Mouse (Mus musculus): Measurements from ENCODE around the gene Cwc22. TPM values are rescaled to one million over a fixed set of nuclear protein-coding genes. Genes with fewer than 3 reads are reported as not detected.

The Cwc22 gene
- polyA plus RNA-seq, 1 experiment from 2014 or later: 14.9 TPM

DNA sequence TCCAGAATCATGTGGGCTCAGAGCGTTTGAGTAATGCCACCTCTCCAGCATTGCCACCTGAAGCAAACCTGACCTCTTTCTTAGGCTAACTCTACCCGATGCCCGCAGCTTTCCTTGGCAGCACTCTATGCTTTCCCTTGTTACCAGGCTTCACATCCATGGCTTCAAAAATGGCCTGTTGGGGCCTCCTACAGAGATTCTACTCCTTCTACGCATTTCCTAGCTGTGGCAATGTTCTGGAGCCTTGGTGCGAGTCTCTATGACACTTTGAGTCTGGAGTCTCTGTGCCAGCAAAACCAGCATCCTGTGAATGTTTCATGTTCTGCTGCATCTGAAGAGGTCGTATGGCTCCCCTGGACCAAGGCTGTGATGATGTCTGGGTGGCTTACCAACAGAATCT lies 69.8 kb downstream of the Cwc22 start:
- no peaks in the 10 kb centered on the region for H3K27me3 ChIP-seq (replicated peaks; ENCODE audit: insufficient read depth, low read length)
- H3K27ac ChIP-seq (ENCODE audit: low read length): no peak overlapping the region
- H3K4me1 ChIP-seq (ENCODE audit: insufficient read depth, low read depth, low read length): no peaks in the 10 kb centered on the region
- DNase-seq (ENCODE audit: low spot score): no peak
- no peak overlapping the region for H3K4me2 ChIP-seq (replicated peaks; ENCODE audit: low read depth, low read length)
- H3K9me3 ChIP-seq (ENCODE audit: low read length): no peaks in the 10 kb centered on the region
- H3K4me3 ChIP-seq (ENCODE audit: low read depth, low read length): no peak overlapping the region
- TF ChIP-seq CTCF (IDR thresholded peaks at IDR 0.05): no peak
- TF ChIP-seq EP300 (IDR thresholded peaks at IDR 0.05): no peak
- WGBS: 85% methylated on average over 6 of the region's 6 CpGs
- no peak overlapping the region for H3K9ac ChIP-seq (replicated peaks; ENCODE audit: low read depth)
- H3K36me3 ChIP-seq (ENCODE audit: insufficient read depth, low read length): no peaks in the 10 kb centered on the region
- ATAC-seq: no peak

GRCm38 (mm10) chr2:77875516-77875915 lies 70.7 kb downstream of the Cwc22 start:
- Histone ChIP-seq H3K27ac (ENCODE audit: low read length) (no peak overlapping the region), H3K4me1 (ENCODE audit: insufficient read depth, low read depth, low read length) (no peaks in the 10 kb centered on the region), H3K4me3 (ENCODE audit: low read depth, low read length) (no peak overlapping the region), H3K9ac (replicated peaks; ENCODE audit: low read depth) (no peak overlapping the region), H3K36me3 (ENCODE audit: insufficient read depth, low read length) (no peaks in the 10 kb centered on the region), H3K27me3 (replicated peaks; ENCODE audit: insufficient read depth, low read length) (no peaks in the 10 kb centered on the region), H3K9me3 (ENCODE audit: low read length) (no peaks in the 10 kb centered on the region), H3K4me2 (replicated peaks; ENCODE audit: low read depth, low read length) (no peak overlapping the region)
- TF ChIP-seq CTCF (IDR thresholded peaks at IDR 0.05) (no peak), EP300 (IDR thresholded peaks at IDR 0.05) (no peak)
- ATAC-seq (no peak), DNase-seq (ENCODE audit: low spot score) (no peak)
- 90% methylated on average over 4 of the region's 4 CpGs for WGBS

GRCm38 (mm10) chr2:77874678-77875077 lies 71.5 kb downstream of the Cwc22 start:
- no peak overlapping the region for H3K4me3 ChIP-seq (ENCODE audit: low read depth, low read length)
- H3K36me3 ChIP-seq (ENCODE audit: insufficient read depth, low read length): no peaks in the 10 kb centered on the region
- 69% methylated on average over 3 of the region's 3 CpGs for whole genome bisulfite sequencing
- H3K9ac ChIP-seq (replicated peaks; ENCODE audit: low read depth): no peak overlapping the region
- H3K4me2 ChIP-seq (replicated peaks; ENCODE audit: low read depth, low read length): no peak overlapping the region
- H3K9me3 ChIP-seq (ENCODE audit: low read length): no peaks in the 10 kb centered on the region
- no peak for ATAC-seq
- no peaks in the 10 kb centered on the region for H3K4me1 ChIP-seq (ENCODE audit: insufficient read depth, low read depth, low read length)
- H3K27ac ChIP-seq (ENCODE audit: low read length): no peak overlapping the region
- TF ChIP-seq EP300 (IDR thresholded peaks at IDR 0.05): no peak
- no peak for TF ChIP-seq CTCF (IDR thresholded peaks at IDR 0.05)
- no peak for DNase-seq (ENCODE audit: low spot score)
- no peaks in the 10 kb centered on the region for H3K27me3 ChIP-seq (replicated peaks; ENCODE audit: insufficient read depth, low read length)

DNA sequence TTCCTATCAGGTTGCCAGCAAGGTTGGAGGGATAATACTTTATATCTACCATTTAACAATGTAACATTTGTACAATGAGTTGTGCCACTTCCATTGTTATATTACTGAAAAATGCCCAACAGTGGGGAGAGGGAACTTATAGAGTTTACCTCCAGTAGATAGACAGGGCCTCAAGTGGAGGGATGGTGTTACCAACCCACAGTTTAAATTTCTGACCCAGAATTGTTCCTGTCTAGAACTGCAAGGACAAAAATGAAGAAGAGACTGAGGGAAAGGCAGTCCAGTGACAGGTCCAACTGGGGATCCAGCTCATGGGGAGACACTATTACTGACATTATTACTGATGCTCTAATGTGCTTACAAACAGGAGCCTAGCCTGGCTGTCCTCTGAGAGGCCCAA lies 72.4 kb downstream of the Cwc22 start:
- H3K27me3 ChIP-seq (replicated peaks; ENCODE audit: insufficient read depth, low read length): no peaks in the 10 kb centered on the region
- H3K4me3 ChIP-seq (ENCODE audit: low read depth, low read length): no peak overlapping the region
- ATAC-seq: no peak
- no peaks in the 10 kb centered on the region for H3K36me3 ChIP-seq (ENCODE audit: insufficient read depth, low read length)
- no peak for DNase-seq (ENCODE audit: low spot score)
- H3K27ac ChIP-seq (ENCODE audit: low read length): no peak overlapping the region
- H3K9ac ChIP-seq (replicated peaks; ENCODE audit: low read depth): no peak overlapping the region
- no peak overlapping the region for H3K4me2 ChIP-seq (replicated peaks; ENCODE audit: low read depth, low read length)
- TF ChIP-seq EP300 (IDR thresholded peaks at IDR 0.05): no peak
- no peak for TF ChIP-seq CTCF (IDR thresholded peaks at IDR 0.05)
- no peaks in the 10 kb centered on the region for H3K4me1 ChIP-seq (ENCODE audit: insufficient read depth, low read depth, low read length)
- H3K9me3 ChIP-seq (ENCODE audit: low read length): no peaks in the 10 kb centered on the region

GRCm38 (mm10) chr2:77872676-77873075 lies 73.5 kb downstream of the Cwc22 start:
- DNase-seq (ENCODE audit: low spot score): no peak
- WGBS: 64% methylated on average over 2 of the region's 2 CpGs
- Histone ChIP-seq H3K27me3 (replicated peaks; ENCODE audit: insufficient read depth, low read length) (no peaks in the 10 kb centered on the region), H3K4me2 (replicated peaks; ENCODE audit: low read depth, low read length) (no peak overlapping the region), H3K9ac (replicated peaks; ENCODE audit: low read depth) (no peak overlapping the region), H3K4me1 (ENCODE audit: insufficient read depth, low read depth, low read length) (no peaks in the 10 kb centered on the region), H3K4me3 (ENCODE audit: low read depth, low read length) (no peak overlapping the region), H3K36me3 (ENCODE audit: insufficient read depth, low read length) (no peaks in the 10 kb centered on the region), H3K27ac (ENCODE audit: low read length) (no peak overlapping the region), H3K9me3 (ENCODE audit: low read length) (no peaks in the 10 kb centered on the region)
- ATAC-seq: no peak
- TF ChIP-seq EP300 (IDR thresholded peaks at IDR 0.05): no peak
- TF ChIP-seq CTCF (IDR thresholded peaks at IDR 0.05): no peak

GRCm38 (mm10) chr2:77871146-77871545 lies 75.0 kb downstream of the Cwc22 start:
- no peaks in the 10 kb centered on the region for H3K27me3 ChIP-seq (replicated peaks; ENCODE audit: insufficient read depth, low read length)
- H3K9me3 ChIP-seq (ENCODE audit: low read length): no peaks in the 10 kb centered on the region
- H3K27ac ChIP-seq (ENCODE audit: low read length): no peak overlapping the region
- no peak for DNase-seq (ENCODE audit: low spot score)
- no peaks in the 10 kb centered on the region for H3K4me1 ChIP-seq (ENCODE audit: insufficient read depth, low read depth, low read length)
- TF ChIP-seq EP300 (IDR thresholded peaks at IDR 0.05) (no peak), CTCF (IDR thresholded peaks at IDR 0.05) (no peak)
- ATAC-seq: no peak
- H3K4me3 ChIP-seq (ENCODE audit: low read depth, low read length): no peak overlapping the region
- H3K9ac ChIP-seq (replicated peaks; ENCODE audit: low read depth): no peak overlapping the region
- H3K4me2 ChIP-seq (replicated peaks; ENCODE audit: low read depth, low read length): no peak overlapping the region
- H3K36me3 ChIP-seq (ENCODE audit: insufficient read depth, low read length): no peaks in the 10 kb centered on the region

- Histone ChIP-seq H3K4me3 (ENCODE audit: low read depth, low read length) (no peak overlapping the region), H3K27me3 (replicated peaks; ENCODE audit: insufficient read depth, low read length) (no peaks in the 10 kb centered on the region), H3K9me3 (ENCODE audit: low read length) (no peaks in the 10 kb centered on the region), H3K27ac (ENCODE audit: low read length) (no peak overlapping the region), H3K36me3 (ENCODE audit: insufficient read depth, low read length) (no peaks in the 10 kb centered on the region), H3K4me1 (ENCODE audit: insufficient read depth, low read depth, low read length) (no peaks in the 10 kb centered on the region), H3K4me2 (replicated peaks; ENCODE audit: low read depth, low read length) (no peak overlapping the region), H3K9ac (replicated peaks; ENCODE audit: low read depth) (no peak overlapping the region)
- DNase-seq (ENCODE audit: low spot score) (no peak), ATAC-seq (no peak)
- whole genome bisulfite sequencing: 90% methylated on average over 4 of the region's 4 CpGs
- TF ChIP-seq EP300 (IDR thresholded peaks at IDR 0.05) (no peak), CTCF (IDR thresholded peaks at IDR 0.05) (no peak)
Observed at GRCm38 (mm10) chr2:77869729-77870280, 76.4 kb downstream of the Cwc22 start.

Measured in lung, postnatal 0 days (tissue).